Mouse (Mus musculus): ENCODE results near the gene Arhgef28. TPM values are rescaled to one million over a fixed set of nuclear protein-coding genes. Genes with fewer than 3 reads are reported as not detected.

Arhgef28 gene
- polyA plus RNA-seq, 1 experiment from 2014 or later = 0.74 TPM

DNA sequence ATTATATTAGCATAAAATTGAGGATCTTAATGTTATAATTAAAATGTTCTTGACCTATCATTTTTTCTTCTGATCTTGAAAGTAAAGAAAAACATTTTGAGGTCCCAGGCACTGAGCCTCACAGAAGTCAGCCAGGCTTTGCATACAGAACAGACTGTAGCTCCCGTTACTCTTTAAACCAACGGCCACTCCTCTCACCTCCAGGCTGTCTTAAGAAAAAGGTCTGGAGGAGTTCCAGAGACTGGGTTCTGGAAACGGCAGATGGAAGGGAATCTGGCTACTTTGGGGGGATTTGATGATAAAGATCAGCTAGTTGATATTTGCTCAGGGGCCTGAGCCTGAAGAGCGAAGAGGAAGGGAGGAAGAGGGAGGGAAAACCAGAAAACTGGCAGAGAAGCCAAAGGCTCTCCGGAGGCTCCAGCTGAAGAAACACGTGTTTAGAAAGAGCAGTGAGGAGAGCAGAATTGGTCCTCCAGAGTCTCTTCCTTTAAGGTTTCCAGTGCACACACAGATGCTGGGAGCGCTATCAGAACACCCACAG, 251.2 kb downstream of the Arhgef28 start:
- ATAC-seq = no peak
- DNase-seq = no peak
- H3K9ac ChIP-seq (replicated peaks) = no peak overlapping the region
- H3K9me3 ChIP-seq (ENCODE audit: low read length) = no peaks in the 10 kb centered on the region
- no peak overlapping the region for H3K4me2 ChIP-seq (ENCODE audit: low read depth, low read length)
- WGBS (ENCODE audit: insufficient replicate concordance) = 48% methylated on average over 7 of the region's 7 CpGs
- no peaks in the 10 kb centered on the region for H3K27me3 ChIP-seq (ENCODE audit: insufficient read depth, low read length)
- TF ChIP-seq EP300 (IDR thresholded peaks at IDR 0.05; ENCODE audit: low read depth) (no peak), CTCF (IDR thresholded peaks at IDR 0.05; ENCODE audit: low read depth) (no peak)
- no peak overlapping the region for H3K27ac ChIP-seq (ENCODE audit: low read depth)
- no peaks in the 10 kb centered on the region for H3K4me1 ChIP-seq (ENCODE audit: insufficient read depth)
- H3K36me3 ChIP-seq (replicated peaks; ENCODE audit: insufficient read depth, low read length) = no peaks in the 10 kb centered on the region
- H3K4me3 ChIP-seq (ENCODE audit: low read depth, low read length) = no peak overlapping the region

DNA sequence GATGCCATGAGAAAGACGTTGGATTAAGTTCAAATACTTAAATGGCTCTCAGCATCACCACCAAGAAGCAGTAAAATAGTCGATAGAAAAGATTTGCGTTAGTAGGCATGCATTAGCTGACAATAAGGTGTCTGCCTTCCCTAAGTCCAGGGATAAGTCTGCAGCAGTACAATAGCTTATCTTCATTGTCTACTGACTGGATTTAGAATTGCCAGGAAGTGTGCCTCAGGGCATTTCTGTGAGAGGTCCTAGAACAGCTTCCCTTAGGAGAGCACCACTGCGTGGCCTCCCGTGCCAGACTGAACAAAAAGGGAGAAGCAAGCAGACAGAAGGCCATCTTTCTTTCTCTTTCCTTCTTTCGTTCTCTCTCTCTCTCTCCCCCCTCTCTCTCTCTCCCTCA, 252.2 kb downstream of the Arhgef28 start:
- Histone ChIP-seq H3K4me1 (ENCODE audit: insufficient read depth) (no peaks in the 10 kb centered on the region), H3K4me3 (ENCODE audit: low read depth, low read length) (no peak overlapping the region), H3K9me3 (ENCODE audit: low read length) (no peaks in the 10 kb centered on the region), H3K27me3 (ENCODE audit: insufficient read depth, low read length) (no peaks in the 10 kb centered on the region), H3K36me3 (replicated peaks; ENCODE audit: insufficient read depth, low read length) (no peaks in the 10 kb centered on the region), H3K4me2 (ENCODE audit: low read depth, low read length) (no peak overlapping the region), H3K27ac (ENCODE audit: low read depth) (no peak overlapping the region), H3K9ac (replicated peaks) (no peak overlapping the region)
- no peak for DNase-seq
- TF ChIP-seq EP300 (IDR thresholded peaks at IDR 0.05; ENCODE audit: low read depth) = no peak
- TF ChIP-seq CTCF (IDR thresholded peaks at IDR 0.05; ENCODE audit: low read depth) = no peak
- ATAC-seq = no peak
- WGBS (ENCODE audit: insufficient replicate concordance) = 60% methylated on average over 6 of the region's 6 CpGs

DNA sequence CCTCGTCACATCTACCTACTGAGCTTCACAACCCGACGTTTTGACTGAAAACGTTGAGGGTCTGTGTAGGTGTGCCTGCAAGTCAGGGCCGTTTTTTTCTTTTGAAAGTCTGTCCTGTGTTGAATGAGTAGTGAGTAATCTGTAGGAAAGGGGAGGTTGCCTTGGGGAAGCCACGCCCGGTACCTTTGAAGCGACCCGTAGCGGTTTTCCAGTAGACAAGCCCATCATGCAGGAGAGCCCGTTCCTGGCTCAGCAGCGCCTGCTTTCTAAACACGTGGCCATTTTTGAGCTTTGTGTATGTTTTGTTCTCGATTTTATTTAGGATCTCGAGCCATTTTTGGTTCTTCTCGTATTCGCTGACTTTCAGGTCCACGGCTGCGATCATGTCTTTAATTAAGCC, 252.7 kb downstream of the Arhgef28 start:
- no peak for ATAC-seq
- no peak for TF ChIP-seq EP300 (IDR thresholded peaks at IDR 0.05; ENCODE audit: low read depth)
- TF ChIP-seq CTCF (IDR thresholded peaks at IDR 0.05; ENCODE audit: low read depth) = no peak
- no peak for DNase-seq

DNA sequence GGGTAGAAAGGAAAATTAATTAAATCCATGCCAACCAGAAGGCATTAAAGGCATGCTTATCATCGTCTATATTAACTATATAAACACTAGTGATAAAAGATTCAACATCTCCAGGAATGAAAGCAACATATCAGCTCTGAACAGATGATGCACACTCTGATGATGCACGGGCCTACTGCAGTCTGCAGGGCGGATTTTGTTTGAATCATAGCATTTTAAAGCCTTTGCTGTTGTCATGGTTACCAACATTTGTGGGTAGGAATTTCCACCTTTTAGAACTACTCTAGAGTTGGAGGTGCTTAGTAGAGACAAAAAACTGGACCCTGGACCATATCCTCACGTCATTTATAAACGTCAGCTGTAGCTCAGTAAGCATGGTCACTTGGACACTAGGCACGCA, 257.4 kb downstream of the Arhgef28 start:
- H3K4me2 ChIP-seq (ENCODE audit: low read depth, low read length) = no peak overlapping the region
- no peak overlapping the region for H3K9ac ChIP-seq (replicated peaks)
- no peak for DNase-seq
- no peaks in the 10 kb centered on the region for H3K4me1 ChIP-seq (ENCODE audit: insufficient read depth)
- H3K27ac ChIP-seq (ENCODE audit: low read depth) = no peak overlapping the region
- no peak for TF ChIP-seq CTCF (IDR thresholded peaks at IDR 0.05; ENCODE audit: low read depth)
- no peak overlapping the region for H3K4me3 ChIP-seq (ENCODE audit: low read depth, low read length)
- no peaks in the 10 kb centered on the region for H3K27me3 ChIP-seq (ENCODE audit: insufficient read depth, low read length)
- no peak for ATAC-seq
- no peaks in the 10 kb centered on the region for H3K36me3 ChIP-seq (replicated peaks; ENCODE audit: insufficient read depth, low read length)
- no peaks in the 10 kb centered on the region for H3K9me3 ChIP-seq (ENCODE audit: low read length)
- WGBS (ENCODE audit: insufficient replicate concordance) = 73% methylated on average over 6 of the region's 6 CpGs

More for the DNA sequence above, 252.7 kb downstream of the Arhgef28 start:
- no peaks in the 10 kb centered on the region for H3K36me3 ChIP-seq (replicated peaks; ENCODE audit: insufficient read depth, low read length)
- no peaks in the 10 kb centered on the region for H3K4me1 ChIP-seq (ENCODE audit: insufficient read depth)
- H3K4me2 ChIP-seq (ENCODE audit: low read depth, low read length) = no peak overlapping the region
- H3K4me3 ChIP-seq (ENCODE audit: low read depth, low read length) = no peak overlapping the region
- WGBS (ENCODE audit: insufficient replicate concordance) = 85% methylated on average over 19 of the region's 19 CpGs
- H3K9me3 ChIP-seq (ENCODE audit: low read length) = no peaks in the 10 kb centered on the region
- no peak overlapping the region for H3K9ac ChIP-seq (replicated peaks)
- no peaks in the 10 kb centered on the region for H3K27me3 ChIP-seq (ENCODE audit: insufficient read depth, low read length)
- H3K27ac ChIP-seq (ENCODE audit: low read depth) = no peak overlapping the region

DNA sequence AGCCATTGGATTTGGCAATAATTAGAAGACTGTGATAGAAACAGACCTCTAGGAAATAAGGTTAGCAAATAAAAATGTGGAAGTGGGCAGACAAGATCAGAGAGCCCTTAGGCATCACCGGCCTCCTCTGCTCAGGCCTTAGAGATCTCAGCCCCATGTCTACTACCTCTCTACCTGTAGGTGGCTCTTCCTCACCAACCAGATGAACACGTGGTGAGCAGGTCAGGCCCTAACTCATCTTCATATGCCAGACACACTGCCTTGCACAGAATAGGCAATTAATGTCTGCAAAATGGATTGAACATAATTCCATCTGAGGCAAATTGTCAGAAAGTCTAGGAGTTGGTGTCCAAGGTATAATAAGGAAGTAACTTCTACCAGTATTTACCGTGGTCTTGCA, 258.6 kb downstream of the Arhgef28 start:
- WGBS (ENCODE audit: insufficient replicate concordance) = 58% methylated on average over 3 of the region's 3 CpGs
- DNase-seq = no peak
- ATAC-seq = no peak
- no peak for TF ChIP-seq EP300 (IDR thresholded peaks at IDR 0.05; ENCODE audit: low read depth)
- TF ChIP-seq CTCF (IDR thresholded peaks at IDR 0.05; ENCODE audit: low read depth) = 0 out of 2 replicates have a peak, but pooled peaks have one; percentile 4
- Histone ChIP-seq H3K9ac (replicated peaks) (no peak overlapping the region), H3K4me3 (ENCODE audit: low read depth, low read length) (no peak overlapping the region), H3K9me3 (ENCODE audit: low read length) (no peaks in the 10 kb centered on the region), H3K36me3 (replicated peaks; ENCODE audit: insufficient read depth, low read length) (no peaks in the 10 kb centered on the region), H3K27me3 (ENCODE audit: insufficient read depth, low read length) (no peaks in the 10 kb centered on the region), H3K4me2 (ENCODE audit: low read depth, low read length) (no peak overlapping the region), H3K27ac (ENCODE audit: low read depth) (no peak overlapping the region), H3K4me1 (ENCODE audit: insufficient read depth) (no peaks in the 10 kb centered on the region)

DNA sequence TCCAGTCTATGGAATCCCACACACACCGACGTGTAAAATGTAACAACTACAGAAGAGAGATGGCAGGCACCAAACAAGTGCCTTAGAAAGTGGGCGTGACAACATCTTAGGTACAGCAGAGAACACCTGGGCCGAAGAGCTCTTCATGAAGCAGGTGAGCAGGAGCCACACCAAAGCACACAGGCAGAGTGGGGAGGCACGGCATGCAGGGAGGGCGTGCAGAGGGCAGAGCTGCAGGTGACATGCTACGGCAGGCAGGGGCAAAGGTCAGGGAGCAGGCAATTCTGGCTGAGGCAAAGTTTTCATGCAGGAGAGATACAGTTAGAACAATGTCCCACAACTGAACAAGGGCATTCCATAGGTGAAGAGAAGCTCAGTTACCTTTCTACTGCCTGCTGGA, 259.8 kb downstream of the Arhgef28 start:
- ATAC-seq = no peak
- TF ChIP-seq EP300 (IDR thresholded peaks at IDR 0.05; ENCODE audit: low read depth) = no peak
- TF ChIP-seq CTCF (IDR thresholded peaks at IDR 0.05; ENCODE audit: low read depth) = no peak
- 66% methylated on average over 7 of the region's 7 CpGs for WGBS (ENCODE audit: insufficient replicate concordance)
- Histone ChIP-seq H3K36me3 (replicated peaks; ENCODE audit: insufficient read depth, low read length) (no peaks in the 10 kb centered on the region), H3K9ac (replicated peaks) (no peak overlapping the region), H3K9me3 (ENCODE audit: low read length) (no peaks in the 10 kb centered on the region), H3K4me3 (ENCODE audit: low read depth, low read length) (no peak overlapping the region), H3K27ac (ENCODE audit: low read depth) (no peak overlapping the region), H3K27me3 (ENCODE audit: insufficient read depth, low read length) (no peaks in the 10 kb centered on the region), H3K4me1 (ENCODE audit: insufficient read depth) (no peaks in the 10 kb centered on the region), H3K4me2 (ENCODE audit: low read depth, low read length) (no peak overlapping the region)
- DNase-seq = no peak
